Mouse (Mus musculus) small intestine, adult 2 months (tissue): ENCODE measurements around the gene Efcab14. TPM values are rescaled to one million over a fixed set of nuclear protein-coding genes. Genes with fewer than 3 reads are reported as not detected.

Source experiments
- H3K27ac ChIP-seq: fragments of 200-500 bp; 2 replicates; pipeline ENCODE4 v1.5.1; 2012; ENCODE audit warnings: low read depth, low read length, control low read depth, inconsistent platforms; ENCODE audit not compliant: insufficient read depth
- H3K27me3 ChIP-seq: fragments of 200-500 bp; 2 replicates; pipeline ENCODE4 v1.6.1; 2012; ENCODE audit warnings: mild to moderate bottlenecking, moderate library complexity, low read length, inconsistent platforms; ENCODE audit not compliant: control insufficient read depth, insufficient read depth
- H3K36me3 ChIP-seq: fragments of 200-500 bp; 2 replicates; pipeline ENCODE4 v1.6.1; 2012; ENCODE audit warnings: mild to moderate bottlenecking, low read length, control low read depth, inconsistent platforms; ENCODE audit not compliant: control insufficient read depth, insufficient read depth
- H3K4me1 ChIP-seq: fragments of 200-500 bp; 2 replicates; pipeline ENCODE4 v1.6.1; 2012; ENCODE audit warnings: low read length, inconsistent platforms, mixed read lengths; ENCODE audit not compliant: control insufficient read depth, insufficient read depth, insufficient read length
- H3K4me3 ChIP-seq: fragments of 200-500 bp; 2 replicates; pipeline ENCODE4 v1.5.1; 2012; ENCODE audit warnings: low read depth, mild to moderate bottlenecking, control low read depth, inconsistent platforms, low read length, moderate library complexity
- CTCF ChIP-seq: fragments of 200-500 bp; IDR thresholded peaks from 2 replicates; pipeline ENCODE4 v1.5.1; 2012; ENCODE audit warnings: low read depth, mild to moderate bottlenecking, control low read depth, inconsistent platforms, low read length, moderate library complexity, mixed read lengths; ENCODE audit not compliant: insufficient replicate concordance, insufficient read length; ENCODE audit errors: extremely low read depth
- POLR2A ChIP-seq: fragments of 200-500 bp; IDR thresholded peaks from 2 replicates; pipeline ENCODE4 v1.6.1; 2012; ENCODE audit warnings: low read depth, mild to moderate bottlenecking, control low read depth, inconsistent platforms, low read length, moderate library complexity
- WGBS: fragments of 180-500 bp; shearing (Covaris S2); methylation state at CpG from one replicate; pipeline ENCODE4 v1.1.7; 2018; 5-methylcytosine and 5-hydroxymethylcytosine counted together
- polyA plus RNA-seq: library from polyadenylated mRNA; depleted of rRNA; stranded (reverse); fragments of >200 nt; gene quantifications from 2 replicates; pipeline ENCODE4 v1.2.3, GENCODE M21; 2012; rRNA removed

Efcab14 gene
- polyA plus RNA-seq, 1 experiment = 40.8 TPM

DNA sequence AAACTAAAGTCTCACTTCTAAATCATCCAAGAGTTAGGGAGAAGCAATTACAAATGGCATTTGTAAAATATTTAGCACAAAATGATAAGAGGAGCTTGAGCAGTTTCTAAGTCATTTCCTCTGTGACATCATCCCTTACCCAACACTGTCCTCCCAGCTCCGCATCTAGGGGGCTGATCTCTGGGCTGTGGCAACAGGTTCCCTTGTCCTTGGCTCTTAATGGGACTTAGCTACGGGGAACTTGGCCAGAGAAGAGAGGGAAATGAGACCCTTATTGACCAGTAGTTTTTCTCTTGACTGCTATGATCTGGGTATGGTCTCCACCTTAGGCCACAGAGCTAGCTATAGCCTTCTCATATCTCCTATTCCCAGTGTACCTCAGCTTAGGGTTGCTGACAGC is 87.7 kb downstream of the Efcab14 start:
- H3K27ac ChIP-seq = no peak overlapping the region
- H3K36me3 ChIP-seq = no peaks in the 10 kb centered on the region
- 88% methylated on average over 2 of the region's 2 CpGs for WGBS
- H3K4me1 ChIP-seq = peaks cover 41% of the 10 kb centered on the region; the same call in 1 of the 2 replicates
- no peaks in the 10 kb centered on the region for H3K27me3 ChIP-seq
- TF ChIP-seq CTCF = no peak
- TF ChIP-seq POLR2A = no peak
- H3K4me3 ChIP-seq = no peak overlapping the region

Other genes starting within 250 kb of the Efcab14 start
- not detected in 2 replicates for gene Cyp4a14, start 241.6 kb upstream of the Efcab14 start, polyA plus RNA-seq
- 2.6 TPM in 1 of 2 replicates, not detected in the other for gene Cyp4a10, start 219.5 kb upstream of the Efcab14 start, polyA plus RNA-seq
- not detected in 2 replicates for gene Cyp4a31, start 174.1 kb upstream of the Efcab14 start, polyA plus RNA-seq
- 0.06 TPM in 1 of 2 replicates, not detected in the other for gene Cyp4a32, start 136.8 kb upstream of the Efcab14 start, polyA plus RNA-seq
- gene Cyp4b1, start 90.0 kb upstream of the Efcab14 start, polyA plus RNA-seq = 41.0 and 213 TPM in 2 replicates
- gene Tex38, start 43.3 kb downstream of the Efcab14 start, polyA plus RNA-seq = not detected in 2 replicates
- 42.0 and 60.6 TPM in 2 replicates for gene Atpaf1, start 47.1 kb downstream of the Efcab14 start, polyA plus RNA-seq
- gene Mob3c, start 90.3 kb downstream of the Efcab14 start, polyA plus RNA-seq = 34.6 and 101 TPM in 2 replicates
- gene Mknk1, start 101.5 kb downstream of the Efcab14 start, polyA plus RNA-seq = 25.3 and 26.8 TPM in 2 replicates
- gene Kncn, start 146.7 kb downstream of the Efcab14 start, polyA plus RNA-seq = not detected in 2 replicates
- gene 6430628N08Rik, start 152.9 kb downstream of the Efcab14 start, polyA plus RNA-seq = not detected in 2 replicates
- not detected in 2 replicates for gene Dmbx1, start 202.2 kb downstream of the Efcab14 start, polyA plus RNA-seq